ENCODE assay signal across 14 mouse cellular contexts in genomic region chr4:140747978-140748377, GRCm38 (mm10). TPM values are rescaled to one million over a fixed set of nuclear protein-coding genes. Genes with fewer than 3 reads are reported as not detected.
DNase-seq lines count a peak whose midpoint lies in the region; ATAC-seq and TF ChIP-seq lines count a peak whose summit lies in the region.
"Had no signal": no experiment of that assay in that cellular context is flagged by ENCODE, and none has a peak within 500 bp of the region (broad histone marks: within the 10 kb centered on the region; RNA-seq: fewer than 3 reads in every experiment).

No protein-coding gene starts in this region.

- H3K4me3 ChIP-seq in hindbrain, postnatal 0 days (ENCODE audit: low read length), result no peak overlapping the region
- H3K4me3 ChIP-seq in hindbrain, embryonic 11.5 days (ENCODE audit: low read depth, low read length), result no peak overlapping the region
- H3K4me3 ChIP-seq in embryonic facial prominence, embryonic 15.5 days (replicated peaks), result no peak overlapping the region
- H3K4me3 ChIP-seq in lung, postnatal 0 days (ENCODE audit: low read depth, low read length), result no peak overlapping the region
- H3K4me3 ChIP-seq in liver, embryonic 11.5 days (ENCODE audit: low read depth, low read length), result no peak overlapping the region
- H3K4me3 ChIP-seq: forebrain, embryonic 15.5 days had no signal

- H3K36me3 ChIP-seq in hindbrain, postnatal 0 days (ENCODE audit: insufficient read depth, low read length), result no peaks in the 10 kb centered on the region
- H3K36me3 ChIP-seq in hindbrain, embryonic 11.5 days (ENCODE audit: control insufficient read depth, insufficient read depth, low read length), result no peaks in the 10 kb centered on the region
- no peaks in the 10 kb centered on the region for H3K36me3 ChIP-seq in embryonic facial prominence, embryonic 15.5 days
- H3K36me3 ChIP-seq in lung, postnatal 0 days (ENCODE audit: insufficient read depth, low read length), result no peaks in the 10 kb centered on the region
- H3K36me3 ChIP-seq in liver, embryonic 11.5 days (ENCODE audit: control insufficient read depth, insufficient read depth, low read length), result no peaks in the 10 kb centered on the region
- H3K36me3 ChIP-seq: forebrain, embryonic 15.5 days had no signal

- peak; percentile 35; the same call in 1 of the 2 replicates for ATAC-seq in hindbrain, postnatal 0 days
- no peak for ATAC-seq in hindbrain, embryonic 11.5 days (ENCODE audit: low FRiP score)
- ATAC-seq in embryonic facial prominence, embryonic 15.5 days (ENCODE audit: insufficient number of reproducible peaks, low FRiP score, low TSS enrichment, low read depth), result 0 out of 2 replicates have a peak, but pooled peaks have one; percentile 32
- peak; percentile 84 for ATAC-seq in lung, postnatal 0 days
- no peak for ATAC-seq in liver, embryonic 11.5 days (replicated peaks; ENCODE audit: low FRiP score)
- ATAC-seq in cerebellum, adult (ENCODE audit: insufficient number of reproducible peaks, low FRiP score, low TSS enrichment), result no peak
- ATAC-seq: activated CD4-positive, CD25-positive, alpha-beta regulatory T cell, adult 4 months; forebrain, embryonic 15.5 days had no signal

- no peaks in the 10 kb centered on the region; the same call in 1 of the 2 replicates for H3K4me1 ChIP-seq in hindbrain, postnatal 0 days (ENCODE audit: insufficient read depth, low read length)
- no peaks in the 10 kb centered on the region for H3K4me1 ChIP-seq in hindbrain, embryonic 11.5 days (replicated peaks; ENCODE audit: control insufficient read depth, insufficient read depth, low read length)
- H3K4me1 ChIP-seq in embryonic facial prominence, embryonic 15.5 days, result peaks cover 17% of the 10 kb centered on the region
- peaks cover 4% of the 10 kb centered on the region; the same call in 1 of the 2 replicates for H3K4me1 ChIP-seq in lung, postnatal 0 days (ENCODE audit: insufficient read depth, low read depth, low read length)
- no peaks in the 10 kb centered on the region for H3K4me1 ChIP-seq in liver, embryonic 11.5 days (replicated peaks; ENCODE audit: control insufficient read depth, insufficient read depth, low read length)

- TF ChIP-seq CTCF in hindbrain, postnatal 0 days (IDR thresholded peaks at IDR 0.05; ENCODE audit: low read depth), result no peak
- no peak for TF ChIP-seq CTCF in lung, postnatal 0 days (IDR thresholded peaks at IDR 0.05)

- no peak overlapping the region for H3K27ac ChIP-seq in hindbrain, postnatal 0 days
- no peak overlapping the region for H3K27ac ChIP-seq in hindbrain, embryonic 11.5 days (ENCODE audit: low read depth, low read length)
- H3K27ac ChIP-seq in embryonic facial prominence, embryonic 15.5 days (replicated peaks), result no peak overlapping the region
- no peak overlapping the region for H3K27ac ChIP-seq in lung, postnatal 0 days (ENCODE audit: low read length)
- H3K27ac ChIP-seq in liver, embryonic 11.5 days (ENCODE audit: low read depth, low read length), result no peak overlapping the region
- H3K27ac ChIP-seq: forebrain, embryonic 15.5 days; macrophage had no signal

- H3K9ac ChIP-seq in hindbrain, postnatal 0 days (replicated peaks; ENCODE audit: low read length), result no peak overlapping the region
- no peak overlapping the region for H3K9ac ChIP-seq in hindbrain, embryonic 11.5 days (ENCODE audit: low read depth, low read length)
- H3K9ac ChIP-seq in embryonic facial prominence, embryonic 15.5 days, result no peak overlapping the region
- no peak overlapping the region for H3K9ac ChIP-seq in lung, postnatal 0 days (replicated peaks; ENCODE audit: low read depth)
- no peak overlapping the region for H3K9ac ChIP-seq in liver, embryonic 11.5 days (ENCODE audit: low read depth, low read length)
- H3K9ac ChIP-seq: forebrain, embryonic 15.5 days had no signal

- H3K9me3 ChIP-seq in hindbrain, postnatal 0 days (ENCODE audit: low read length), result no peaks in the 10 kb centered on the region
- no peaks in the 10 kb centered on the region for H3K9me3 ChIP-seq in hindbrain, embryonic 11.5 days (ENCODE audit: control insufficient read depth, low read length)
- H3K9me3 ChIP-seq in embryonic facial prominence, embryonic 15.5 days (replicated peaks), result no peaks in the 10 kb centered on the region
- H3K9me3 ChIP-seq in lung, postnatal 0 days (ENCODE audit: low read length), result no peaks in the 10 kb centered on the region
- no peaks in the 10 kb centered on the region for H3K9me3 ChIP-seq in liver, embryonic 11.5 days (ENCODE audit: control insufficient read depth, low read length)
- H3K9me3 ChIP-seq: forebrain, embryonic 15.5 days had no signal

- no peak for TF ChIP-seq EP300 in lung, postnatal 0 days (IDR thresholded peaks at IDR 0.05)

- DNase-seq in hindbrain, postnatal 0 days (ENCODE audit: low spot score), result no peak
- no peak for DNase-seq in hindbrain, embryonic 11.5 days (ENCODE audit: low spot score)
- DNase-seq in MN1 (ENCODE audit: low spot score), result peak; percentile 70
- peak; percentile 80 for DNase-seq in lung, postnatal 0 days (ENCODE audit: low spot score)
- no peak for DNase-seq in thymus, postnatal 0 days (ENCODE audit: low spot score)
- no peak for DNase-seq in liver, embryonic 11.5 days (ENCODE audit: low spot score)

- H3K27me3 ChIP-seq in hindbrain, postnatal 0 days (ENCODE audit: insufficient read depth, low read length), result no peaks in the 10 kb centered on the region
- H3K27me3 ChIP-seq in hindbrain, embryonic 11.5 days (ENCODE audit: control insufficient read depth, insufficient read depth, low read length), result no peaks in the 10 kb centered on the region; the same call in 1 of the 2 replicates
- H3K27me3 ChIP-seq in embryonic facial prominence, embryonic 15.5 days, result no peaks in the 10 kb centered on the region; the same call in 1 of the 2 replicates
- no peaks in the 10 kb centered on the region for H3K27me3 ChIP-seq in lung, postnatal 0 days (replicated peaks; ENCODE audit: insufficient read depth, low read length)
- peaks cover 11% of the 10 kb centered on the region; the same call in 1 of the 2 replicates for H3K27me3 ChIP-seq in liver, embryonic 11.5 days (replicated peaks; ENCODE audit: control insufficient read depth, insufficient read depth, low read length)
- H3K27me3 ChIP-seq: forebrain, embryonic 15.5 days had no signal

- WGBS in hindbrain, postnatal 0 days, result 32% methylated on average over 12 of the region's 12 CpGs
- 28% methylated on average over 12 of the region's 12 CpGs for WGBS in hindbrain, embryonic 11.5 days
- WGBS in embryonic facial prominence, embryonic 15.5 days, result 19% methylated on average over 12 of the region's 12 CpGs
- WGBS in lung, postnatal 0 days, result 10% methylated on average over 12 of the region's 12 CpGs
- 21% methylated on average over 12 of the region's 12 CpGs for WGBS in liver, embryonic 11.5 days

- H3K4me2 ChIP-seq in hindbrain, postnatal 0 days (ENCODE audit: low read depth, low read length), result no peak overlapping the region
- no peak overlapping the region for H3K4me2 ChIP-seq in hindbrain, embryonic 11.5 days (replicated peaks; ENCODE audit: low read depth, low read length)
- no peak overlapping the region for H3K4me2 ChIP-seq in embryonic facial prominence, embryonic 15.5 days (replicated peaks)
- H3K4me2 ChIP-seq in lung, postnatal 0 days (replicated peaks; ENCODE audit: low read depth, low read length), result no peak overlapping the region
- no peak overlapping the region for H3K4me2 ChIP-seq in liver, embryonic 11.5 days
- H3K4me2 ChIP-seq: forebrain, embryonic 15.5 days had no signal

RNA-seq across cellular contexts. Expression of gene Padi6, which starts 5.5 kb away (rescaled TPM):
- 0.18 and 0.58 TPM in 2 replicates for total RNA-seq in hindbrain, postnatal 0 days (2014; rRNA removed)
- 0.11 and 0.16 TPM in 2 replicates for polyA plus RNA-seq in hindbrain, postnatal 0 days (2015; fragmentation: Nextera tagmentation; extraction: Ambion mirVana)
- polyA plus RNA-seq in hindbrain, embryonic 11.5 days (2014; fragmentation: Nextera tagmentation; extraction: Ambion mirVana), result 0.13 TPM in 1 of 2 replicates, not detected in the other
- not detected in 2 replicates for polyA plus RNA-seq in embryonic facial prominence, embryonic 15.5 days (2015; fragmentation: Nextera tagmentation; extraction: Ambion mirVana)
- polyA plus RNA-seq in lung, postnatal 0 days (2015; fragmentation: Nextera tagmentation; extraction: Ambion mirVana), result 0.26 TPM in 1 of 2 replicates, not detected in the other
- 0.46 and 0.77 TPM in 2 replicates for polyA plus RNA-seq in thymus, postnatal 0 days (2015; fragmentation: Nextera tagmentation; extraction: Ambion mirVana)
- not detected in 2 replicates for polyA plus RNA-seq in liver, embryonic 11.5 days (2014; fragmentation: Nextera tagmentation; extraction: Ambion mirVana)
- total RNA-seq: common myeloid progenitor, adult 5-6 weeks; granulocyte monocyte progenitor cell, adult 5-6 weeks had no signal
- polyA plus RNA-seq: activated CD4-positive, CD25-positive, alpha-beta regulatory T cell, adult 4 months; kidney, embryonic 14.5 days; macrophage had no signal

RNA-seq across cellular contexts. Expression of gene Padi4, which starts 26.1 kb away (rescaled TPM):
- not detected in 2 replicates for total RNA-seq in hindbrain, postnatal 0 days (2014; rRNA removed)
- polyA plus RNA-seq in hindbrain, postnatal 0 days (2015; fragmentation: Nextera tagmentation; extraction: Ambion mirVana), result not detected in 2 replicates
- 0.25 and 0.37 TPM in 2 replicates for polyA plus RNA-seq in hindbrain, embryonic 11.5 days (2014; fragmentation: Nextera tagmentation; extraction: Ambion mirVana)
- polyA plus RNA-seq in embryonic facial prominence, embryonic 15.5 days (2015; fragmentation: Nextera tagmentation; extraction: Ambion mirVana), result 1.7 and 1.9 TPM in 2 replicates
- polyA plus RNA-seq in lung, postnatal 0 days (2015; fragmentation: Nextera tagmentation; extraction: Ambion mirVana), result 1.1 and 1.6 TPM in 2 replicates
- 12.4 and 13.0 TPM in 2 replicates for polyA plus RNA-seq in thymus, postnatal 0 days (2015; fragmentation: Nextera tagmentation; extraction: Ambion mirVana)
- 0.32 and 0.34 TPM in 2 replicates for polyA plus RNA-seq in liver, embryonic 11.5 days (2014; fragmentation: Nextera tagmentation; extraction: Ambion mirVana)

RNA-seq across cellular contexts. Expression of gene Rcc2, which starts 47.6 kb away (rescaled TPM):
- 58.3 and 60.3 TPM in 2 replicates for total RNA-seq in hindbrain, postnatal 0 days (2014; rRNA removed)
- 15.8 and 16.2 TPM in 2 replicates for polyA plus RNA-seq in hindbrain, postnatal 0 days (2015; fragmentation: Nextera tagmentation; extraction: Ambion mirVana)
- polyA plus RNA-seq in hindbrain, embryonic 11.5 days (2014; fragmentation: Nextera tagmentation; extraction: Ambion mirVana), result 44.3 and 59.6 TPM in 2 replicates
- 47.0 and 55.0 TPM in 2 replicates for polyA plus RNA-seq in embryonic facial prominence, embryonic 15.5 days (2015; fragmentation: Nextera tagmentation; extraction: Ambion mirVana)
- polyA plus RNA-seq in lung, postnatal 0 days (2015; fragmentation: Nextera tagmentation; extraction: Ambion mirVana), result 17.0 and 21.1 TPM in 2 replicates
- polyA plus RNA-seq in thymus, postnatal 0 days (2015; fragmentation: Nextera tagmentation; extraction: Ambion mirVana), result 68.4 and 77.4 TPM in 2 replicates
- 66.7 and 74.5 TPM in 2 replicates for polyA plus RNA-seq in liver, embryonic 11.5 days (2014; fragmentation: Nextera tagmentation; extraction: Ambion mirVana)

Comparison
In these comparisons a context has a peak if more than half of its experiments do, and no peak if none do; other contexts are left out.
1. ATAC-seq: peak in hindbrain, postnatal 0 days (single experiment), embryonic facial prominence, embryonic 15.5 days (single experiment) and lung, postnatal 0 days (single experiment); none in hindbrain, embryonic 11.5 days (single experiment), liver, embryonic 11.5 days (single experiment) and cerebellum, adult (single experiment).
2. DNase-seq: peak in MN1 (single experiment) and lung, postnatal 0 days (single experiment); none in hindbrain, postnatal 0 days (single experiment), hindbrain, embryonic 11.5 days (single experiment), thymus, postnatal 0 days (single experiment) and liver, embryonic 11.5 days (single experiment).